Mouse (Mus musculus) macrophage (primary cell): ENCODE measurements around the gene Tmem251. TPM values are rescaled to one million over a fixed set of nuclear protein-coding genes. Genes with fewer than 3 reads are reported as not detected.

Experiments
- H3K27ac ChIP-seq: fragments of 350-480 bp; formaldehyde crosslinking; 2 replicates; pipeline ENCODE4 v1.9.0; 2021
- H3K36me3 ChIP-seq: fragments of 350-480 bp; formaldehyde crosslinking; 2 replicates; pipeline ENCODE4 v1.9.0; 2021; ENCODE audit errors: inconsistent target
- H3K4me3 ChIP-seq: fragments of 350-480 bp; formaldehyde crosslinking; 2 replicates; pipeline ENCODE4 v1.9.0; 2021; ENCODE audit errors: inconsistent target
- H3K79me2 ChIP-seq: fragments of 350-480 bp; formaldehyde crosslinking; 2 replicates; pipeline ENCODE4 v1.9.0; 2021; ENCODE audit errors: inconsistent target
- WGBS: methylation state at CpG from one replicate; pipeline ENCODE4 v1.1.7; 2026; ENCODE audit warnings: inconsistent platforms; ENCODE audit not compliant: missing documents; 5-methylcytosine and 5-hydroxymethylcytosine counted together
- polyA plus RNA-seq: library from polyadenylated mRNA; stranded (reverse); fragments of 250-400 nt; gene quantifications from 3 replicates; pipeline ENCODE4 v1.2.4, GENCODE M21; 2018; ENCODE audit warnings: inconsistent platforms

Tmem251 gene
- polyA plus RNA-seq, 1 experiment from 2014 or later = 13.5 TPM

GRCm38 (mm10) chr12:102704457-102705198 is 38.9 kb upstream of the Tmem251 start, which contains the start of gene Itpk1:
Itpk1 (minus strand) TSS chr12:102704930.
- Histone ChIP-seq H3K4me3 (peak within 1 kb of the TSS; percentile 40), H3K27ac (peak within 1 kb of the TSS; percentile 35; the same call in 1 of the 2 replicates), H3K36me3 (no peaks in the 10 kb centered on the region), H3K79me2 (peaks cover 45% of the 10 kb centered on the region)
- WGBS = 1% methylated on average over 58 of the region's 105 CpGs

- WGBS = 5% methylated on average over 21 of the region's 45 CpGs
- H3K27ac ChIP-seq = peak overlapping the region; percentile 35; the same call in 1 of the 2 replicates
- H3K79me2 ChIP-seq = peaks cover 38% of the 10 kb centered on the region
- no peaks in the 10 kb centered on the region for H3K36me3 ChIP-seq
- peak overlapping the region; percentile 39 for H3K4me3 ChIP-seq
Observed at GRCm38 (mm10) chr12:102705216-102705871, 38.2 kb upstream of the Tmem251 start.

- Histone ChIP-seq H3K27ac (no peak overlapping the region), H3K4me3 (peak overlapping the region; percentile 39; the same call in 1 of the 2 replicates), H3K36me3 (no peaks in the 10 kb centered on the region), H3K79me2 (peaks cover 30% of the 10 kb centered on the region)
- 85% methylated on average over 6 of the region's 6 CpGs for WGBS
Observed at GRCm38 (mm10) chr12:102705906-102706640, 37.5 kb upstream of the Tmem251 start.

GRCm38 (mm10) chr12:102706833-102707463 is 36.6 kb upstream of the Tmem251 start:
- H3K36me3 ChIP-seq = no peaks in the 10 kb centered on the region
- peaks cover 21% of the 10 kb centered on the region for H3K79me2 ChIP-seq
- no peak overlapping the region for H3K27ac ChIP-seq
- 96% methylated on average over 10 of the region's 10 CpGs for WGBS
- no peak overlapping the region for H3K4me3 ChIP-seq

GRCm38 (mm10) chr12:102708220-102708619 is 35.3 kb upstream of the Tmem251 start:
- Histone ChIP-seq H3K27ac (no peak overlapping the region), H3K79me2 (peaks cover 9% of the 10 kb centered on the region; the same call in 1 of the 2 replicates), H3K36me3 (no peaks in the 10 kb centered on the region), H3K4me3 (no peak overlapping the region)
- WGBS = 75% methylated on average over 8 of the region's 11 CpGs

GRCm38 (mm10) chr12:102709896-102710295 is 33.7 kb upstream of the Tmem251 start:
- no peaks in the 10 kb centered on the region for H3K79me2 ChIP-seq
- H3K36me3 ChIP-seq = no peaks in the 10 kb centered on the region
- WGBS = 91% methylated on average over 5 of the region's 5 CpGs
- no peak overlapping the region for H3K27ac ChIP-seq
- H3K4me3 ChIP-seq = no peak overlapping the region

GRCm38 (mm10) chr12:102710851-102711375 is 32.6 kb upstream of the Tmem251 start:
- no peaks in the 10 kb centered on the region for H3K79me2 ChIP-seq
- no peak overlapping the region for H3K27ac ChIP-seq
- no peaks in the 10 kb centered on the region for H3K36me3 ChIP-seq
- H3K4me3 ChIP-seq = no peak overlapping the region
- 81% methylated on average over 4 of the region's 4 CpGs for WGBS

- H3K79me2 ChIP-seq = no peaks in the 10 kb centered on the region
- WGBS = 41% methylated on average over 20 of the region's 20 CpGs
- H3K4me3 ChIP-seq = no peak overlapping the region
- no peaks in the 10 kb centered on the region for H3K36me3 ChIP-seq
- no peak overlapping the region for H3K27ac ChIP-seq
Observed at GRCm38 (mm10) chr12:102713153-102713865, 30.3 kb upstream of the Tmem251 start.

GRCm38 (mm10) chr12:102714116-102714515 is 29.4 kb upstream of the Tmem251 start:
- Histone ChIP-seq H3K79me2 (no peaks in the 10 kb centered on the region), H3K36me3 (no peaks in the 10 kb centered on the region), H3K27ac (no peak overlapping the region), H3K4me3 (no peak overlapping the region)
- WGBS = 96% methylated on average over 2 of the region's 2 CpGs

- Histone ChIP-seq H3K4me3 (no peak overlapping the region), H3K27ac (no peak overlapping the region), H3K79me2 (no peaks in the 10 kb centered on the region), H3K36me3 (no peaks in the 10 kb centered on the region)
- WGBS = 95% methylated on average over 9 of the region's 10 CpGs
Observed at GRCm38 (mm10) chr12:102714654-102715395, 28.7 kb upstream of the Tmem251 start.

- Histone ChIP-seq H3K79me2 (no peaks in the 10 kb centered on the region), H3K27ac (no peak overlapping the region), H3K36me3 (no peaks in the 10 kb centered on the region), H3K4me3 (no peak overlapping the region)
- WGBS = 59% methylated on average over 13 of the region's 13 CpGs
Observed at GRCm38 (mm10) chr12:102719552-102720315, 23.8 kb upstream of the Tmem251 start.

- 90% methylated on average over 11 of the region's 11 CpGs for WGBS
- Histone ChIP-seq H3K36me3 (no peaks in the 10 kb centered on the region), H3K27ac (no peak overlapping the region), H3K4me3 (no peak overlapping the region), H3K79me2 (no peaks in the 10 kb centered on the region)
Observed at GRCm38 (mm10) chr12:102722451-102722850, 21.1 kb upstream of the Tmem251 start.
